Comparison of ENCODE assay signal across 18 mouse cellular contexts in genomic region chr12:30690038-30690437, GRCm38 (mm10).
DNase-seq lines count a peak whose midpoint lies in the region; ATAC-seq and TF ChIP-seq lines count a peak whose summit lies in the region.
"Had no signal": no experiment of that assay in that cellular context is flagged by ENCODE, and none has a peak within 500 bp of the region (broad histone marks: within the 10 kb centered on the region; RNA-seq: fewer than 3 reads in every experiment).

No protein-coding gene starts in this region.

- no peak overlapping the region for H3K4me3 ChIP-seq in intestine, postnatal 0 days (ENCODE audit: low read depth, low read length)
- H3K4me3 ChIP-seq in intestine, embryonic 16.5 days (ENCODE audit: low read length), result no peak overlapping the region
- H3K4me3 ChIP-seq in liver, embryonic 14.5 days (ENCODE audit: insufficient read depth in 1 of 2, low read depth in 2 of 2, low read length in 2 of 2), result no peak overlapping the region
- H3K4me3 ChIP-seq in stomach, postnatal 0 days (ENCODE audit: low read depth, low read length), result no peak overlapping the region
- H3K4me3 ChIP-seq: embryonic facial prominence, embryonic 12.5 days; hindbrain, embryonic 10.5 days; limb, embryonic 12.5 days; liver, embryonic 15.5 days; megakaryocyte, embryonic 14.5 days; stomach, embryonic 15.5 days had no signal

- H3K36me3 ChIP-seq in intestine, postnatal 0 days (ENCODE audit: control insufficient read depth, insufficient read depth), result no peaks in the 10 kb centered on the region
- no peaks in the 10 kb centered on the region for H3K36me3 ChIP-seq in intestine, embryonic 16.5 days (ENCODE audit: control insufficient read depth, insufficient read depth, low read length)
- H3K36me3 ChIP-seq in liver, embryonic 14.5 days (replicated peaks; ENCODE audit: control insufficient read depth, insufficient read depth, low read depth), result no peaks in the 10 kb centered on the region
- no peaks in the 10 kb centered on the region for H3K36me3 ChIP-seq in stomach, postnatal 0 days (ENCODE audit: control insufficient read depth, insufficient read depth, low read length)
- H3K36me3 ChIP-seq: embryonic facial prominence, embryonic 12.5 days; hindbrain, embryonic 10.5 days; limb, embryonic 12.5 days; liver, embryonic 15.5 days; stomach, embryonic 15.5 days had no signal

- H3K4me2 ChIP-seq in intestine, postnatal 0 days (replicated peaks; ENCODE audit: low read depth), result no peak overlapping the region
- no peak overlapping the region for H3K4me2 ChIP-seq in intestine, embryonic 16.5 days (ENCODE audit: low read depth, low read length)
- no peak overlapping the region for H3K4me2 ChIP-seq in liver, embryonic 14.5 days (ENCODE audit: low read depth)
- H3K4me2 ChIP-seq in stomach, postnatal 0 days (replicated peaks; ENCODE audit: low read depth), result no peak overlapping the region
- H3K4me2 ChIP-seq: embryonic facial prominence, embryonic 12.5 days; limb, embryonic 12.5 days; liver, embryonic 15.5 days; stomach, embryonic 15.5 days had no signal

- no peak overlapping the region for H3K9ac ChIP-seq in intestine, postnatal 0 days (ENCODE audit: low read depth, low read length)
- H3K9ac ChIP-seq in intestine, embryonic 16.5 days (ENCODE audit: low read depth, low read length), result no peak overlapping the region
- H3K9ac ChIP-seq in liver, embryonic 14.5 days (replicated peaks), result no peak overlapping the region
- H3K9ac ChIP-seq in stomach, postnatal 0 days (ENCODE audit: low read length), result no peak overlapping the region
- H3K9ac ChIP-seq: embryonic facial prominence, embryonic 12.5 days; limb, embryonic 12.5 days; liver, embryonic 15.5 days; stomach, embryonic 15.5 days had no signal

- H3K4me1 ChIP-seq in intestine, postnatal 0 days (replicated peaks; ENCODE audit: control insufficient read depth, insufficient read depth, low read length), result no peaks in the 10 kb centered on the region
- H3K4me1 ChIP-seq in intestine, embryonic 16.5 days (ENCODE audit: control insufficient read depth, insufficient read depth, low read length), result no peaks in the 10 kb centered on the region
- no peaks in the 10 kb centered on the region for H3K4me1 ChIP-seq in liver, embryonic 14.5 days (replicated peaks; ENCODE audit: control insufficient read depth in 2 of 2, insufficient read depth in 2 of 2, low read length in 1 of 2)
- H3K4me1 ChIP-seq in stomach, postnatal 0 days (replicated peaks; ENCODE audit: control insufficient read depth, insufficient read depth), result no peaks in the 10 kb centered on the region
- H3K4me1 ChIP-seq: hindbrain, embryonic 10.5 days; liver, embryonic 15.5 days; megakaryocyte, embryonic 14.5 days; stomach, embryonic 15.5 days had no signal

- peak; percentile 30; the same call in 1 of the 2 replicates for TF ChIP-seq CTCF in intestine, postnatal 0 days (IDR thresholded peaks at IDR 0.05; ENCODE audit: low read depth)
- TF ChIP-seq CTCF in liver, embryonic 14.5 days (IDR thresholded peaks at IDR 0.05; ENCODE audit: low read depth), result 0 out of 2 replicates have a peak, but pooled peaks have one; percentile 7
- TF ChIP-seq CTCF in stomach, postnatal 0 days (IDR thresholded peaks at IDR 0.05; ENCODE audit: low read depth), result peak; percentile 44

- no peaks in the 10 kb centered on the region for H3K9me3 ChIP-seq in intestine, postnatal 0 days (ENCODE audit: control insufficient read depth)
- no peaks in the 10 kb centered on the region for H3K9me3 ChIP-seq in intestine, embryonic 16.5 days (ENCODE audit: control insufficient read depth, low read length)
- H3K9me3 ChIP-seq in liver, embryonic 14.5 days (ENCODE audit: control insufficient read depth, low read length), result no peaks in the 10 kb centered on the region
- H3K9me3 ChIP-seq in stomach, postnatal 0 days (ENCODE audit: control insufficient read depth, low read length), result no peaks in the 10 kb centered on the region
- H3K9me3 ChIP-seq: embryonic facial prominence, embryonic 12.5 days; hindbrain, embryonic 10.5 days; liver, embryonic 15.5 days; stomach, embryonic 15.5 days had no signal

- 70% methylated on average over 4 of the region's 4 CpGs for WGBS in intestine, postnatal 0 days
- 64% methylated on average over 4 of the region's 4 CpGs for WGBS in intestine, embryonic 16.5 days
- 54% methylated on average over 4 of the region's 4 CpGs for WGBS in liver, embryonic 14.5 days (ENCODE audit: insufficient replicate concordance)
- 70% methylated on average over 4 of the region's 4 CpGs for WGBS in stomach, postnatal 0 days

- DNase-seq in liver, embryonic 14.5 days (ENCODE audit: low read depth in 3 of 3, low spot score in 3 of 3), result no peak
- no peak for DNase-seq in liver
- DNase-seq in brain, adult 2 months (ENCODE audit: low read depth, low spot score), result peak; percentile 18
- no peak for DNase-seq in stomach, postnatal 0 days (ENCODE audit: low spot score)
- no peak for DNase-seq in adrenal gland, adult 2 months
- DNase-seq: adrenal gland, adult 8-10 months; cerebellum, adult 11-12 months; heart, adult 11 months had no signal

- no peak for ATAC-seq in intestine, postnatal 0 days
- no peak for ATAC-seq in intestine, embryonic 16.5 days
- no peak for ATAC-seq in liver, embryonic 14.5 days (ENCODE audit: insufficient read depth)
- ATAC-seq in stomach, postnatal 0 days (ENCODE audit: low FRiP score, low TSS enrichment), result no peak
- ATAC-seq: forebrain, embryonic 16.5 days; midbrain, embryonic 16.5 days had no signal

- no peak overlapping the region for H3K27ac ChIP-seq in intestine, postnatal 0 days (ENCODE audit: low read depth, low read length)
- H3K27ac ChIP-seq in intestine, embryonic 16.5 days (ENCODE audit: low read length), result no peak overlapping the region
- no peak overlapping the region for H3K27ac ChIP-seq in liver, embryonic 14.5 days
- H3K27ac ChIP-seq in stomach, postnatal 0 days (replicated peaks), result no peak overlapping the region
- H3K27ac ChIP-seq: embryonic facial prominence, embryonic 12.5 days; hindbrain, embryonic 10.5 days; limb, embryonic 12.5 days; liver, embryonic 15.5 days; stomach, embryonic 15.5 days had no signal

- no peaks in the 10 kb centered on the region for H3K27me3 ChIP-seq in intestine, postnatal 0 days (replicated peaks; ENCODE audit: control insufficient read depth, insufficient read depth, low read length)
- H3K27me3 ChIP-seq in intestine, embryonic 16.5 days (replicated peaks; ENCODE audit: control insufficient read depth, insufficient read depth, low read length), result no peaks in the 10 kb centered on the region
- no peaks in the 10 kb centered on the region for H3K27me3 ChIP-seq in liver, embryonic 14.5 days (ENCODE audit: control insufficient read depth, insufficient read depth, low read length)
- H3K27me3 ChIP-seq in stomach, postnatal 0 days (ENCODE audit: control insufficient read depth, insufficient read depth, low read length), result no peaks in the 10 kb centered on the region
- H3K27me3 ChIP-seq: embryonic facial prominence, embryonic 12.5 days; limb, embryonic 12.5 days; liver, embryonic 15.5 days; megakaryocyte, embryonic 14.5 days; stomach, embryonic 15.5 days had no signal

- TF ChIP-seq EP300 in liver, embryonic 14.5 days (IDR thresholded peaks at IDR 0.05; ENCODE audit: low read depth), result no peak
- no peak for TF ChIP-seq EP300 in stomach, postnatal 0 days (optimal IDR thresholded peaks at IDR 0.05)
